Mouse (Mus musculus) adrenal gland, adult (tissue): ENCODE data around the gene Zswim8.

Source experiments
- DNase-seq, 2 experiments: peaks; one replicate each; pipeline ENCODE4 v3.0.0; 2022 to 2023; ENCODE audit warnings: low spot score in 1 of 2; ENCODE audit not compliant: inconsistent age in 2 of 2

The Zswim8 gene

GRCm38 (mm10) chr14:20707201-20708190 is at the start of gene Zswim8:
Gene Zswim8 (plus strand): TSS chr14:20707552.
- peak; percentile 93 to 98 for DNase-seq

- DNase-seq = peak in 1 of 2 experiments; percentile 82
These were observed 49.0 kb upstream of the Zswim8 start for GRCm38 (mm10) chr14:20658326-20658725.

- DNase-seq = no peak
These were observed 48.5 kb upstream of the Zswim8 start for GRCm38 (mm10) chr14:20658902-20659301.

- no peak for DNase-seq
These were observed 47.7 kb upstream of the Zswim8 start for GRCm38 (mm10) chr14:20659687-20660086.

- peak; percentile 93 to 98 for DNase-seq
These were observed 46.3 kb upstream of the Zswim8 start for GRCm38 (mm10) chr14:20660827-20661660.

- DNase-seq = no peak
These were observed 45.6 kb upstream of the Zswim8 start for GRCm38 (mm10) chr14:20661661-20662331.

- no peak for DNase-seq
These were observed 44.6 kb upstream of the Zswim8 start for GRCm38 (mm10) chr14:20662740-20663139.

- DNase-seq = no peak
These were observed 43.8 kb upstream of the Zswim8 start for GRCm38 (mm10) chr14:20663601-20664000.

GRCm38 (mm10) chr14:20664436-20664835 is 42.9 kb upstream of the Zswim8 start:
- DNase-seq = no peak

GRCm38 (mm10) chr14:20667469-20667868 is 39.9 kb upstream of the Zswim8 start:
- DNase-seq = no peak

GRCm38 (mm10) chr14:20668154-20668810 is 39.1 kb upstream of the Zswim8 start, which contains the start of gene Synpo2l:
Gene Synpo2l (minus strand): TSS chr14:20668354.
- no peak for DNase-seq

GRCm38 (mm10) chr14:20672990-20673389 is 34.4 kb upstream of the Zswim8 start:
- DNase-seq = peak in 1 of 2 experiments; percentile 64

- DNase-seq = peak in 1 of 2 experiments; percentile 63
These were observed 33.7 kb upstream of the Zswim8 start for GRCm38 (mm10) chr14:20673735-20674063.

- DNase-seq = peak; percentile 98
These were observed 33.1 kb upstream of the Zswim8 start, which contains the start of gene Sec24c for GRCm38 (mm10) chr14:20674064-20674833. Gene Sec24c (plus strand): TSS chr14:20674308.

- no peak for DNase-seq
These were observed 29.4 kb upstream of the Zswim8 start for GRCm38 (mm10) chr14:20677906-20678305.

GRCm38 (mm10) chr14:20681742-20682141 is 25.6 kb upstream of the Zswim8 start:
- no peak for DNase-seq

GRCm38 (mm10) chr14:20682498-20682897 is 24.9 kb upstream of the Zswim8 start:
- no peak for DNase-seq

GRCm38 (mm10) chr14:20686576-20686975 is 20.8 kb upstream of the Zswim8 start:
- no peak for DNase-seq

- no peak for DNase-seq
These were observed 18.3 kb upstream of the Zswim8 start for GRCm38 (mm10) chr14:20689009-20689408.

GRCm38 (mm10) chr14:20691772-20692171 is 15.6 kb upstream of the Zswim8 start:
- no peak for DNase-seq
